Mouse (Mus musculus) midbrain, embryonic 10.5 days (tissue): ENCODE results near the gene Inpp5e. TPM values are rescaled to one million over a fixed set of nuclear protein-coding genes. Genes with fewer than 3 reads are reported as not detected.
"Not testable (repeated sequence)": the region's sequence is repeated elsewhere in the genome, so short reads cannot be mapped to it uniquely, and the experiment has no call there.

Experiments used
- DNase-seq: peaks from one replicate; pipeline ENCODE4 v3.0.0-alpha.2; 2017; ENCODE audit warnings: low spot score
- H3K27ac ChIP-seq: fragments of 300-500 bp; sonication (generic); replicated peaks from 2 replicates; pipeline ENCODE4 v1.5.1; 2016; ENCODE audit warnings: mild to moderate bottlenecking
- H3K27me3 ChIP-seq: fragments of 300-500 bp; sonication (generic); 2 replicates; pipeline ENCODE4 v1.6.1; 2016; ENCODE audit warnings: low read depth, mild to moderate bottlenecking; ENCODE audit not compliant: poor library complexity, severe bottlenecking
- H3K36me3 ChIP-seq: fragments of 300-500 bp; sonication (generic); 2 replicates; pipeline ENCODE4 v1.6.1; 2016; ENCODE audit warnings: mild to moderate bottlenecking, moderate library complexity
- H3K4me1 ChIP-seq: fragments of 300-500 bp; sonication (generic); 2 replicates; pipeline ENCODE4 v1.6.1; 2016
- H3K4me3 ChIP-seq: fragments of 300-500 bp; sonication (generic); 2 replicates; pipeline ENCODE4 v1.5.1; 2016; ENCODE audit warnings: mild to moderate bottlenecking, moderate library complexity
- H3K9me3 ChIP-seq: fragments of 300-500 bp; sonication (generic); replicated peaks from 2 replicates; pipeline ENCODE4 v1.6.1; 2016; ENCODE audit warnings: mild to moderate bottlenecking
- WGBS: fragments of 180-500 bp; shearing (Covaris S2); methylation state at CpG from one replicate; pipeline ENCODE4 v1.1.7; 2016; 5-methylcytosine and 5-hydroxymethylcytosine counted together
- polyA plus RNA-seq: library from polyadenylated mRNA; unstranded; fragments of >200 nt; fragmentation: Nextera tagmentation; extraction: Ambion mirVana; gene quantifications from 2 replicates; pipeline ENCODE4 v1.2.1, GENCODE M21; 2016

The Inpp5e gene
- polyA plus RNA-seq, 1 experiment from 2014 or later = 23.4 TPM

- 60% methylated on average over 3 of the region's 3 CpGs for WGBS
- no peaks in the 10 kb centered on the region for H3K27me3 ChIP-seq
- H3K27ac ChIP-seq = peak overlapping the region; percentile 96; the same call in 1 of the 2 replicates
- peak overlapping the region; percentile 95 for H3K4me3 ChIP-seq
- peaks cover 45% of the 10 kb centered on the region for H3K4me1 ChIP-seq
- no peak for DNase-seq
- H3K9me3 ChIP-seq = no peaks in the 10 kb centered on the region
- H3K36me3 ChIP-seq = peaks cover 76% of the 10 kb centered on the region
Measured at GRCm38 (mm10) chr2:26409362-26409761, 359 bp upstream of the Inpp5e start.

DNA sequence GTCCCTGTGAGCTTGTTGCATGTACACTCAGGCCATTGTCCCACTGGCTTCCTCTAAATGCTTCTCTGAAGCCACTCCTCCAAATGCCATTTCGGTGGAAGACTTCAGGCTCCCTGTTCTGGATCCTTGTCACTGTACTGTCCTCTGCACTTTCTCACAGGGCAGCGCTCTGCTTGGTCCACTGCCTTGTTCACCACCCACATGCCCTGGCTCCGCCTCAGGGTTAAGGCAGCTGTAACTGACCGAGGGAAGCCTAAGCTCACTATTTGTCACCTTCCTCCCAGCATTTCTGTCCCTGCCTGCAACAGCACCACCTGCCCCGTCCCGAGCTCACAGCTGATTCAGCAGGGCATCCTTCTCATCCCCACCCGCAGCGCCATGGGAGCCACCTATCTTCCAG is 5.7 kb downstream of the Inpp5e start:
- Histone ChIP-seq H3K9me3 (no peaks in the 10 kb centered on the region), H3K4me1 (peaks cover 40% of the 10 kb centered on the region), H3K27ac (no peak overlapping the region), H3K36me3 (peaks cover 80% of the 10 kb centered on the region), H3K4me3 (no peak overlapping the region), H3K27me3 (no peaks in the 10 kb centered on the region)
- WGBS = 81% methylated on average over 8 of the region's 8 CpGs
- no peak for DNase-seq

GRCm38 (mm10) chr2:26402265-26402664 is 6.7 kb downstream of the Inpp5e start:
- no peak for DNase-seq
- 93% methylated on average over 1 of the region's 1 CpGs for WGBS
- peaks cover 29% of the 10 kb centered on the region for H3K4me1 ChIP-seq
- H3K4me3 ChIP-seq = no peak overlapping the region
- no peaks in the 10 kb centered on the region for H3K27me3 ChIP-seq
- H3K27ac ChIP-seq = no peak overlapping the region
- no peaks in the 10 kb centered on the region for H3K9me3 ChIP-seq
- H3K36me3 ChIP-seq = peaks cover 82% of the 10 kb centered on the region

DNA sequence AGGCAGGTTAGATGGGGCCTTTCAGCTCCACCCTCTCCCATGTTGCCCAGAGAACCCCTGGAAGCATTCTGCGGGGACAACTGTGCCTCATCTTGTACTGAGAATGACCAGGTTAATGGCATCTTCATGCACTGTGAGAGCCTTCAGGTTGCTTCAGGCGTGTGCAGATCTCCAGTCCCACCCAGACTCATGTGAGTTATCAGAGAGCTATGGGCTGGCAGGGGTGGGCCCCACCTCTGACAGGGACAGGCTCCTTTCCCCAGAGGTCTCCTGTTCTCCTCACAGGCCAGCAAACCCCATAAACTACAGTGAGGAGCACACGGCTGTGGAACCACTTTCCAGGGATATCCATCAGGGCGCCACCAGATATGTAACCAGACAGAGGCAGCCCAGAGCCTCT is 8.0 kb downstream of the Inpp5e start:
- no peaks in the 10 kb centered on the region for H3K9me3 ChIP-seq
- H3K36me3 ChIP-seq = peaks cover 83% of the 10 kb centered on the region
- no peak for DNase-seq
- H3K27me3 ChIP-seq = no peaks in the 10 kb centered on the region
- peaks cover 17% of the 10 kb centered on the region for H3K4me1 ChIP-seq
- H3K27ac ChIP-seq = no peak overlapping the region
- H3K4me3 ChIP-seq = no peak overlapping the region
- WGBS = 96% methylated on average over 4 of the region's 4 CpGs

GRCm38 (mm10) chr2:26400296-26400695 is 8.7 kb downstream of the Inpp5e start:
- Histone ChIP-seq H3K27me3 (no peaks in the 10 kb centered on the region), H3K4me1 (peaks cover 10% of the 10 kb centered on the region; the same call in 1 of the 2 replicates), H3K4me3 (no peak overlapping the region), H3K9me3 (no peaks in the 10 kb centered on the region), H3K36me3 (peaks cover 84% of the 10 kb centered on the region), H3K27ac (no peak overlapping the region)
- DNase-seq = no peak
- 90% methylated on average over 5 of the region's 5 CpGs for WGBS

- peaks cover 5% of the 10 kb centered on the region; the same call in 1 of the 2 replicates for H3K4me1 ChIP-seq
- peaks cover 87% of the 10 kb centered on the region for H3K36me3 ChIP-seq
- WGBS = 92% methylated on average over 5 of the region's 5 CpGs
- H3K4me3 ChIP-seq = no peak overlapping the region
- no peaks in the 10 kb centered on the region for H3K27me3 ChIP-seq
- no peak overlapping the region for H3K27ac ChIP-seq
- H3K9me3 ChIP-seq = no peaks in the 10 kb centered on the region
- DNase-seq = no peak
Measured at GRCm38 (mm10) chr2:26399647-26400046, 9.4 kb downstream of the Inpp5e start.

DNA sequence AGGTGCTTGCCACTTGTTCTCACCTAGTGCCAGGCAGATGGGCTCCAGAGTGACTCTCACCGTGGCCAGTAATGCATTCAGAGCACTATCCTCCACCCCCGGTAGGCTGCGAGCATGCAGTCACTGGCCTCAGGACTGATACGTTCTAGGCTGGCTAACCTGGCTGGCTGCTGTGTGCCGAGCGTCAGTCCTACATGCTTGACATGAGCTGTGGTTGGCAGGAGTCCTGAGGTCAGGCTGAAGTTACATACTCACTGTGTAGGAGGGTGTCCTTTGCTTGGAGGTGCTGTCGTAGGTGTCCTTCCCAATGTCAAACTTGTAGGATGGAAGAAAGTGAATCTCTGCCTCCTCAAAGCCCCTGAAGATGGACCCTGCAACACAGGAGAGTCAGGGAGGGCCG is 10.0 kb downstream of the Inpp5e start:
- Histone ChIP-seq H3K27ac (no peak overlapping the region), H3K4me3 (no peak overlapping the region), H3K9me3 (no peaks in the 10 kb centered on the region), H3K27me3 (no peaks in the 10 kb centered on the region), H3K36me3 (peaks cover 93% of the 10 kb centered on the region), H3K4me1 (0 out of 2 replicates have a peak, but pooled peaks cover 4% of the 10 kb centered on the region)
- DNase-seq = no peak
- 90% methylated on average over 8 of the region's 8 CpGs for WGBS

DNA sequence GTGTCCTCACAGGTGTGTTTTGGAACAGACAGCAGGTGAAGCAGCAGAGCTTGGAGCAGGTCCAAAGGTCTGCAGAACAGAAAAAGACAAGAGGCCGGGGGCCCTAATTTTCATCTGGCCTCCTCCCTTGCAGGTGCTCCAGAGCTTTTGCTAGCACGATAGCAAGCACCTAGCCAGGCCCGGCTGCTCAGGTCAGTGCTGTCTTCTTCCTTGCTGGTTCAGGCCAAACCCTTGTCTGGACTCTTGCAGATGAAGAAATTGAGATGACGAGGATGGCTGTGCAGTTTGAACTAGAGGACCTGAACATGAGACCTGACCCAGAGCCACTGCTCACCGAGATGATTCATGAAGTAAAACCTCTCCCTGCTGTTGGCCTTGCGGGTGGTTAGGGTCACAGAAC is 17.4 kb downstream of the Inpp5e start:
- H3K4me1 ChIP-seq = peaks cover 28% of the 10 kb centered on the region
- no peak overlapping the region for H3K27ac ChIP-seq
- WGBS = 92% methylated on average over 6 of the region's 6 CpGs
- no peak for DNase-seq
- H3K9me3 ChIP-seq = no peaks in the 10 kb centered on the region
- no peaks in the 10 kb centered on the region for H3K27me3 ChIP-seq
- peaks cover 79% of the 10 kb centered on the region for H3K36me3 ChIP-seq
- H3K4me3 ChIP-seq = no peak overlapping the region

DNA sequence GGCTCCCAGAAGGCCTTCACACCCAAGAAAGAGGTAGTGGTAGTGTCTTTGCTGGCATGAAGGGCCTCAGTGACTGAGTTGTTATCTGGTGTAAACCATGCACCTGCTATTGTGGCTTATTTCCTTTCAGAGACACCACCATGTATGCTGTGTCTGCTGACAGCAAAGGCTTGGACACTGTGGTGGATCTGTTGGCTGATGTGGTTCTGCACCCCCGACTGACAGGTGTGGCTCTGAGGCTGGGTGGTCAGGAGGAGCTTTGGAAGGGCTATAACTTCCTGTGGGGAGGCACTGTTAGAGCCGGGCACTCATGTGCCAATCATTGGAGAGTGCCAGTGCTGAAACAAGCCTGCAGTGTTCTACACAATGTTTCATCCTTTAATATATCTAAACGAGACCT is 18.0 kb downstream of the Inpp5e start:
- WGBS = 84% methylated on average over 3 of the region's 3 CpGs
- no peak for DNase-seq
- no peak overlapping the region for H3K4me3 ChIP-seq

DNA sequence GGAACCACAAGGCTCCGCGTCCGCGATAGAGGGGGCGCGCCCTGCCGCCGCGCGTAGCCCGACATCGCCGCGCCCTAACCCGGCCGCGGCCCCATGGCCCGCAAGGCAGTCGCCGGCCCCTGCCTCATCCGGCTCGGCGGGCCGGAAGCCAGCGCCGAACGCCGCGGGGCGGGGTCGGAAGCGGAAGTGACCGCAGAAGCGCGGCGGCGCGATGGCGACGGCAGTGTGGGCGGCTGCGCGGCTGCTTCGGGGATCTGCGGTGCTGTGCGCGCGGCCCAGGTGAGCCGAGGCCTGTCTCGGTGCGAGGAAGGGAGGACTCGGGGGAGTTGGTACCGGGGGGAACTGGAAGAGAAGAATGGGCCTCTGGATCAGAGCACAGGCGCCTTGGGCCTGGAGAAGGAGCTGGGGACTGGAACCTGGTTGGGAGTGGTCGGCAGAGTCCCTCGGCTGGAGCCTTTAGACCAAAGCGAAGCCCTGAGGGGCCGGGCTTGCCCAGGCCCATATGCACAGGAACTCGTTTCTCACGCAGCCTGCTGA is 19.8 kb downstream of the Inpp5e start, which contains the start of the genes Entr1 and Pmpca:
Entr1 (minus strand) TSS at position 163 of the 537 bp plus-strand sequence.
Pmpca (plus strand) TSS at position 186 of the 537 bp plus-strand sequence.
- peaks cover 79% of the 10 kb centered on the region for H3K36me3 ChIP-seq
- H3K27ac ChIP-seq = peak within 1 kb of the TSS; percentile 90
- H3K9me3 ChIP-seq = no peaks in the 10 kb centered on the region
- peak; percentile 82 for DNase-seq
- no peaks in the 10 kb centered on the region for H3K27me3 ChIP-seq
- WGBS = under 1% methylated on average over 60 of the region's 60 CpGs
- H3K4me1 ChIP-seq = peaks cover 28% of the 10 kb centered on the region
- peak within 1 kb of the TSS; percentile 74 for H3K4me3 ChIP-seq

More for the DNA sequence above, 18.0 kb downstream of the Inpp5e start:
- Histone ChIP-seq H3K27ac (no peak overlapping the region), H3K27me3 (no peaks in the 10 kb centered on the region), H3K36me3 (peaks cover 79% of the 10 kb centered on the region), H3K4me1 (peaks cover 28% of the 10 kb centered on the region), H3K9me3 (no peaks in the 10 kb centered on the region)

GRCm38 (mm10) chr2:26388682-26389153 is 20.3 kb downstream of the Inpp5e start:
- H3K36me3 ChIP-seq = peaks cover 79% of the 10 kb centered on the region
- no peak for DNase-seq

DNA sequence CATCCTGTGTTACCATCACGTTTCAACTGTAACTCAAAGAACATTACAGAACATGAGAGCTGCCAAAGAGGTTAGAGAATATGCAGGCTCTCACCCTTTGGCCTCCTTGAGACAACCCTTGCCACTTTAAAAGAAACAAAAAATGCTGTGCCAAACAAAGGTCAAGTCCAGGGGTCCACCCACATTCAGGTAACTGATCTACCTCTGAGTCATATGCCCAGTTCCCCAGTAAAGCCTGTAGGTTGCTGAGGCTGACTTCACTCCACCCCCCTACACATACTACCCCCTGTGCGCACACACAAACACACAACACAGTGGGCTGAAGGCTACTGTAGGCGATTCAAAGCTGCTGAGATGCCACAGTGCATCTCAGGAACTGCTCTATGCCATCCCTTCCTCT is 21.3 kb downstream of the Inpp5e start:
- 92% methylated on average over 3 of the region's 3 CpGs for WGBS
- no peaks in the 10 kb centered on the region for H3K27me3 ChIP-seq
- H3K27ac ChIP-seq = no peak overlapping the region
- no peaks in the 10 kb centered on the region for H3K9me3 ChIP-seq
- DNase-seq = no peak
- peak overlapping the region; percentile 74 for H3K4me3 ChIP-seq
- H3K4me1 ChIP-seq = peaks cover 28% of the 10 kb centered on the region
- peaks cover 79% of the 10 kb centered on the region for H3K36me3 ChIP-seq

More at GRCm38 (mm10) chr2:26388682-26389153, 20.3 kb downstream of the Inpp5e start:
- no peaks in the 10 kb centered on the region for H3K27me3 ChIP-seq
- peak overlapping the region; percentile 74 for H3K4me3 ChIP-seq
- no peaks in the 10 kb centered on the region for H3K9me3 ChIP-seq
- under 1% methylated on average over 45 of the region's 45 CpGs for WGBS
- H3K4me1 ChIP-seq = peaks cover 28% of the 10 kb centered on the region
- H3K27ac ChIP-seq = peak overlapping the region; percentile 90

- Histone ChIP-seq H3K4me1 (peaks cover 19% of the 10 kb centered on the region), H3K36me3 (peaks cover 75% of the 10 kb centered on the region), H3K4me3 (peak overlapping the region; percentile 87), H3K27ac (peak overlapping the region; percentile 83)
- not testable (repeated sequence) for H3K9me3 ChIP-seq, DNase-seq, H3K27me3 ChIP-seq
- 46% methylated on average over 4 of the region's 6 CpGs for WGBS
Measured at GRCm38 (mm10) chr2:26380871-26381270, 28.1 kb downstream of the Inpp5e start.
